Mouse (Mus musculus) cerebellum, postnatal 10 days (tissue): Measurements from ENCODE around the gene Cdca4.

Source experiments
- DNase-seq, 2 experiments: peaks; one replicate each; pipeline ENCODE4 v3.0.0; 2021; ENCODE audit warnings: mixed read lengths in 2 of 2

Cdca4 gene

DNA sequence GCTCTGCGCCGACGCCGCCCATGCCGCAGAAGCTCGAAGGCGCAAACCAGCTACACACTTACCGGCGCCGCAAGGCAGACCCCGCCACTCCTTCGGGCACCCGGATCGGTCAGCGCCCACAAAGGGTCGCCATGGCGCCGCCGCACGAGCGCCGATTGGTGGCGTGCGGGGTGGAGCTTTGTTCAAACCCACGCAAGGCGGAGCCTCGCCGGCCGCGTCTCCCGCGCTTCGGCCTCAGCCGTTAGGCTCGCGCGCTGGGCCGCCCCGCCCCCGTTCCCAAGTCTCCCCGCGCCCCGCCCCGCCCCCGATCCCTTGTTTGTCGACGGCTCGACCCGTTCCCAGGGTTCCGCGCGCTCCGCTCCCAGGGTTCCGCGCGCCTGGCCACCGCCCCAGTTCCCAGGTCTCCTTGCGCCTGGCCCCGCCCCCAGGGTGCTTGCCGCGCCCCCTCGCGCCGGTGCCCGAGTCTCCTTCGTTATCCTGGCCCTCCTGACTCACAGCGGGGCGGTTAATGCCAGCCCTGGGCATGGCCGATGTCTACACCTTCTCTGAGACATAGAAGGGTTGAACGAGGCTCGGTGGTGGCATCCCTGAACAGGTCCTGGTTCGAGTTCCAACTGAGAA is at the start of gene Cdca4:
Gene Cdca4, minus strand, starts transcription at position 180 of the 621 bp plus-strand sequence.
- DNase-seq: peak; percentile 100

DNA sequence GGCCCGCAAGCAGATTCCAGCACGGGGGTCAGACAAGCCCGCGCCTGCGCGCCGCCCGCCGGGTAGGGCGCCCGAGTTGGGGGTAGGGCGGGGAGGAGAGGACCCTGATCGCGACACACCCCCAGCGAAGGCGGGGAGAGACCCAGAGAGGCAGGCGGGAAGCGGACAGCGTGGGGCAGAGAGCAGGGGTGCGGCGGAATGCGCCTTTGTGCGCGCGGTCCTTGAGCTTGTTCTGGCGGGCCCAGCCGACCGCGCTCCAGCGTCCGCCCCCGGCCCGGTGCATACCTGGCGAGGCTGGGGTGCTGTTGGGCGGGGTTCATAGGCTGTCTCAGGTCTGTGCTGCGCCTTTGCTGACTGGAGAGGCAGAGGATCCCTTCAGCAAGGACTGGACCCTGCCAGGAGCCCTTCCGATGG is 48.4 kb upstream of the Cdca4 start:
- DNase-seq: peak in 1 of 2 experiments; percentile 27

DNA sequence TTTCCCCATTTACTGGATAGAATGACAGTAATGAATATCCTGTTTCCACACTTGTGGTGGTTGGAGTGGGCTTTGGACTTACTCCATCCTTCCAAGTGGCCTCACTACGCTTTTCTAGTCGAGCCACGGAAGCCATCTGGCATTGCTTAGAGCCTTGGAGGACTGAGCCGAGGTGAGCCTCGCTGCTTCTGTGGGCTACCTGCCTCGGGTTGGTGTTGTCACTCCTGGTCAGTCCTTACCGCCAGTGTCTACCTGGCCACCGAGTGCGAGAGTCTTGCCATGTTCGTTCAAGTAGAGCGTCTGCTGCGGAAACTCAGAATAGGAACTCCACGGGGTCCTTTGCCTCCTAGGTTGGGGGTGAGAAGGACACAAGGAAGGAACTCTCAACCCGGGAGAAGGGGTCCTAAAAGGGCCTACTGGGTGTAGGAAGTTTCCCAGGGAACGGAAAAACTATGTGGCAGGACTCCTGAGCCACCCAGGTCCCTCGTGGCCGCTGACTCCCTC is 47.9 kb upstream of the Cdca4 start:
- peak; percentile 49 to 57 for DNase-seq

DNA sequence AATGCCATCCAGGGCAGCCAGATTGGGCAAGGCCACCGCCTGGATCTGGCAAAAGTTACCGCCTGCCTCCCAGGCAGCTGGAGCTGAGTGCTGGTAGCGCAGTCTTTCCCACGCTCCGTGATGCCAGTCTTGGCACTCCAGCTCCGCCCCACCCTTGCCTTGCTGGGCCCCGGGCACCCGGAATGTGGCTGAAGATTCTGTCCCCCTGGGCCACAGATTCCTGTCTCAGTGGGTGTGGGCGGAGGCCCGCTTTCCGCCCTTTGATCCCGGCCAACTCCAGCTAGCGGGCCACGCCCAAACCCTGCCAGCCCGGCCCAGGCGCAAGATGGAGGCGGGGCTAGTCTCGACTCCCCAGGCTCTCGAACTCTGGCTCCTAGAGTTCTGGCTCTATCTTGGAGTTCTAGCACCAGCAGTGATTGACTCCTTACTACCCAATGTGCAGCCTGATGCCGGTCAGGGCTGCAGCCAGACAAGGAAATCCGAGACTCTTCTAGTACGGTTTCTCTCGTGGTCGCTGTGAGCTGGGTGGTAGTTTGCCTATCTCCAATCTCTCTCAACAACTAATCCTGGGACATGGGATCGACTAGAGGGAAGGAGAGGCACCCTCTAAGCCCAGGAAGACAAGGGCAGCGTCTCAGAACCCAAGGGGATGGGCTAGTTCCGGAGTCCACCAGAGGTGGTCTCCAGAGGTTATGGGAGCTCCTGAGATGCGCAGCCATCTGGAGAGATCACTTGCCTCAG is 47.3 kb upstream of the Cdca4 start:
- DNase-seq: peak; percentile 51 to 59

DNA sequence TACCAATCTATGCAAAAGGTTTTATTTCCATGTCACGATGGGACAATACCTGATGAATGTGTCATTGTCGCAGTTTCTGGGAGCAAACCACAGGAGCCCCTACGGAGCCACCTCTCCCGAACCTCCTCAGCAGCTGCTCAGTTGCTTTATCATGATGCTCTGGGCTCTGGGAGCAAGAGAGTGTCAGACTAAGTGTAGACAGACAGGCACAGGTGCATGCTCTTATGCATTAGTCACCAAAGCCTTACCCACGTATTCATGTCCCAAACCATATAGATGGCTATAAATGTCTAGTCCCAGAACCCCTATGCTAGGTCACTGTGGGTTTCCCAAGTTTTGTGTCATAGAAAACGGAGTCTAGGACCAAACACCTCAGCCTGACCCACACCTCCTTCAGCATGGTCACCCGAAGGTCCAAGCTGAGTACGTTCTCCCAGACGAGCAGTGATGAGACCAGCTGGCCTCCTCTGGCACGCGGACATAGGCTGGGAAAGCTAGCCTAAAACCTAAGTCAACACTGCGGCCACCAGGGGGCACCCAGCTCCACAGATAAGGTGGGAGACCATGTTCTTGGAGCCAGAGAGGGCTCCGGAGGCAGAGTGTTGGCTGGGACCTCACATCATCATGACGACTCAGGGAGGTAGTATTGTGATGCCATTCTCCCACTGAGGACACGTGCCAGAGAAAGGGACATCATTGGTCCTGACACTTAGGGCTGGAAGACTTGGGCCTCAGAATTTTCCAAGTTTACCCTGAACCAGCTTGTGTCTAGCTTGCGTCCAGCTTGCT is 46.2 kb upstream of the Cdca4 start:
- DNase-seq: peak; percentile 98 to 99

DNA sequence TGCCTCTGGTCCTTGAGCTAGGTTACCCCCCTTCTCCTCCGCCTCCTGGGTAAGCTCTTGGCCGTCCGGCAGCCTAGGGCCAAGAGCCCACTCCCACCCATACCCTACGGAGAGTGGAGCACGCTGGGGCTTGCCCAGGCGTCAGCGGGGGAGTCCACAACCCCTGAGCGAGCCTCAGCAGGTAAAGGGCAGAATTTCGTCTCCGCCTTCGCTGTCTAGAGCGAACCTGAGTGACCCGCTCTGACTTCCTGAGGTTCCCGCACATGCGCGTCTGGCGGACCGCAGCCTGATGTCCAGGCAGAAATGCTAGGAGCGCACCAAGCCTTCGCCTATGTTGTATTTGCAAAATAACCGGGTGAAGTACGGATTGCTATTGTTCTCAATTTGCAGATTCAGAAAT is 45.0 kb upstream of the Cdca4 start:
- DNase-seq: no peak

DNA sequence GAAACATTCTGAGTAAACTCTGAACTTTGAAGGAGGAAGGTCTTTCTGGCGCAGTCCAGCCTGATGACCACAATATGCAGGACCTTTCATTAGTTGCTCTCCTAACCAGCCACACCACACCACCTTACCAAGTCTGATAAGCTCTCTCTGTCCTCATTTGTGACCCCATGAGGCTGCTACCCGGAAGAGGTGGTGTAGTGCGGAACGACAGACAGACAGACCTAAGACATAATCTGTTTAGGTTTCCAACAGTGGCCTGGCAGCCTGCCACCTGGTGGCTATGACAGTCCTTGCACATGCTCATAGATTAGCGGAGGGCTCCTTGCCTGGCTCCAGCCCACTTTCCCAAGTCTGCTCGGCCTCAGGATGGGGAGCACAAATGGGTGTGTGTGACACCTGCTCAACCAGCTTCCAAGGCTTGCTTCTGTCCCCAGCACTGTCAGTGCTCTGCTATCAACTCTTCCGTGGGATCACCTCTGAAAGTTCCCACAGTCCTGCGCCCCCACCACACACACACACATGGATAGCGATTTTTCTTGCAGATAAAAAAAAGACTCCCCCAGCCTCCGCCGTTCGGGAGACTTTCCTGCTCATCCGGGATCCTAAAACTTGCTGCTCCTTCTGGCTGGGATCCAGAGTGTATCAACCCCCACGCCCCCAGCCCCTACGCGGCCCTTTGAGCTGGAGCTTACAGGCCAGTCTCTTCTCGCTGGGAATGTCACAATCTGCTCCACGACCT is 44.4 kb upstream of the Cdca4 start:
- DNase-seq: peak; percentile 86 to 89

DNA sequence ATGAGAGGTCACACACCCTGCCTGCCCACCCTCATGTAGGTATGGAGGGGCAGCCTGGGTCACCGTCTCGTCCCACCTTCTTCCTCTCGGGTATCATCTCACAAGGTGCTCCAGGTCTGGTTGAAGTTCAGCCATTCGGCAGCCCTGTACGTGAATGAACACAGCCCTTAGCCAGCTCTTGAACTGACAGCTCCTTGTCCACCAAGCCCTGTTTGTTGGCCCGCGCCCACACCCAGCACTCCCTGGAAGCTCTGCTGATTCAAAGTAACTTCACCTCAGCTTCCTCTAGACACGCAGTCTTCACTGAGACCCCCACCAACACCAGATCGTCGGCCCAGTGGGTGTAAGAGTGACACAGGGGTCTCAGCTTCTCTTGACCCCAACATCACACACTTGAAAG is 43.8 kb upstream of the Cdca4 start:
- DNase-seq: no peak

DNA sequence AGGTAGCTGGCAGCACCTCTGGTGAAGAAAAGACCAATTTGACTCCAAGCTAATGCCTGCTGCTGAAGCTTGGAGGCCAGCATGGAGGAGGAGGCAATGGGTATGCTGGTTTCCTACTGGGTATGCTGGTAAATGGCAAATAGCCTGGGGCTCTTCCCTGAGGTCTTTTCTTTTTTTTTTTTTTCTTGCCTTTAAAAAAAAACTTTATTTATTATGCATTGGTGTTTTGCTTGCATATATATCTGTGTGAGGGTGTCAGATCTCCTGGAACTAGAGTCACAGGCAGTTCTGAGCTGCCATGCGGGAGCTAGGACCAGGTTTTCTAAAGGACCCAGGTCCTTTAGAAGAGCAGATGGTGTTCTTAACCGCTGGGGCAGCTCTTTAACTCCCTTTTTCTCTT is 42.0 kb upstream of the Cdca4 start:
- DNase-seq: no peak

DNA sequence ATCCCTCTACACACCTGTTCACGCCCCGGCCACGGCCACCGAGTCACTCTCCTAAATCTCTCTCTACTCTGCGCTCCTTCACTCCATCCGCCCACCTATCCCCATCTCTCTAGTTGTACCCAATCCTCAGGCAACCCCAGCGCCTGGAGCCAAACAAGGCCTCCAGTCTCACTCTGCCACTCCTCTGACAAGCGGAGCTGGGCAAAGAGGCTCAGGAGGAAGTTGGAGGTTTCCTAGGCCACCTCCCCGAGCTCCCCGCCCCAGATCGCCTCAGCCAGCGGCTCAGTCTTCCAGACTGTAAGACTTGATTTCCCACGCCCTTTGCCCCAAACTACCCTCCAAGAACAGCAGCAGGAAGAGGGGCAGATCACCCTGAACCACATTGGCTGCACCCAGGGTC is 41.6 kb upstream of the Cdca4 start:
- no peak for DNase-seq

DNA sequence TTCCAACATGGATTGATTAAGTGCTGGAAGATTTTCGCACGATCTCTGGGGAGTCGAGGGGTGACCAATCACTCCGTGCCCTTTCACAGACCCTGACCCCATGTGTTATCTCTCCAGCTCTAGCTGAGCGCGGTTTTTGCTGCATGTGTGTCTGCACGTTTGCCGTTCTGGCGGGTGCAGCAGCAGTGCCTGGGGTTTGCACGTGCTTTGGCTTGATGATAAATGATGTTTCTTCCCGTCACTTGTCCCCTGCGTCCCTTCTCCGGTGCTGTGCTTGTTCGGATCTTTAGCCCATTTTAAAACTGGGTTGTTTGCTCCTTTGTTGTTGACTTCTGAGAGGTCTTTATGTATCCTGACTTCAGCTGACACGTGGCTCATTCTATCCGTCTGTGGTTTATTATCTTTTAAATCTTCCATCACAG is 40.6 kb upstream of the Cdca4 start:
- no peak for DNase-seq

DNA sequence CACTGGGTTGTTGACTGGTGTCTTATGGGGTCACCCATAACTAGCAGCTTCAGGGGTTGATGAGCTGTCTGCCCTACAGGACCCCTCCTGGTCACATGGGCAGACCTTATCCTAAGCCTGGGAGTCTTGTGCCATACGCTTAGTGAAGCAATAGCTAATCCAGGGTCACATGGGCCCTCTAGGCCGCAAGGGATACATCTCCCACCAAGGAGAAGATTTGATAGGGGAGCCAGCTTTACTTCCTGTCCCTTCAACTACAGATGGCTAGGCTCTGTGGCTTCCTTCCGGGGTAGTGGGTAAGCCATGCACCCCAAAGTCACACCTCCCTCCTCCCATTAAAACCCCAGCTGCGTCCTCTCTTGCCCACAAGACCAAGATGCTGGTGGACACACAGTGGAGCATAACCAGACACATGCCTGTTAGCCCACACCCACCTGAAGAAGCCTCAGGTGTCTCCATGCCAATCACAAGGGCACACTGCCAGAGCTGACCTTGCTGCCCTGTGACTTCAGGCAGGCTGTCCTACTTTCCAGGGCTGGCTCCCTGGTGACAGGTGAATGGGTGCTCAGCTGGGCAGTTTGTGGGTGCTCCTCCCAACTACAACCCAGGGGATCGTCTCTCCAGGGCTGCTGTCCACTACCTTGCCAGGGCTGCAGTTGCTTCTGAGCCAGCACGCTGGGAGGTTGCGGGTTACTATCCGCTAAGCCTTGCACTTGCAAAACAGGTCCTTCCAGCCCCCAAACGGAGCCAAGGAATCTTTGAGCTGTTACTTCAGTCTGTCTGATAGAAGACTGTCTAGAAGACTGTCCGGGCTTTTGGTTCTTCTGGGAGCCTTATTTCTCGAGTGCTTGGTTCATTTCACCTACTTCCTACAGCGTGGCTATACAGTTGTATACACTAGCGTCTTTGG is 39.2 kb upstream of the Cdca4 start, which contains the start of gene Gpr132:
Gene Gpr132, minus strand, starts transcription at position 51 of the 910 bp plus-strand sequence.
- peak in 1 of 2 experiments; percentile 42 for DNase-seq

DNA sequence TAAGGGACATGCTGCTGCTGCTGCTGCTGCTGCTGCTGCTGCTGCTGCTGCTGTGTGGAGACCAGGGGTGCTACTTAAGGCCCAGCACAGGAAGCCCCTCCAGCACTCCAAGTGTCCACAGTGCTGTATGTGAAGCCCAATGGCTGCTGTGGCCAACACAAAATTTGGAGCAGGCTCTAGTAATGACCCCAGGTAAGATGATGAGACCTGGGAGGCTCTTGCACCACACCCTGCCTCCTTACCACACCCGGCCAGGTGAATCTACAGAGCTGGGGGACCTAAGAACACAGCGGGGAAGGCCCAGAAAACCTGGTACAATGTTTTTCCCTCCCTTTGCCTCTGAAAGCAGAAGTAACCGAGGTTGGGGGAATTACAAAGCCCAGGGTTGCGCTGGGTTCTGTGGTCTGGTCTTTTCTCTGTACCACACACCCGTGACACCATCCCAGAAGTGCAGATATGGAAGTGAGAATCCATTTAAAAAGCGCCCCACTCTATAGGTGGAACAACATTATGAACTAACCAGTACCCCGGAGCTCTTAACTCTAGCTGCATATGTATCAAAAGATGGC is 38.0 kb upstream of the Cdca4 start:
- DNase-seq: no peak

DNA sequence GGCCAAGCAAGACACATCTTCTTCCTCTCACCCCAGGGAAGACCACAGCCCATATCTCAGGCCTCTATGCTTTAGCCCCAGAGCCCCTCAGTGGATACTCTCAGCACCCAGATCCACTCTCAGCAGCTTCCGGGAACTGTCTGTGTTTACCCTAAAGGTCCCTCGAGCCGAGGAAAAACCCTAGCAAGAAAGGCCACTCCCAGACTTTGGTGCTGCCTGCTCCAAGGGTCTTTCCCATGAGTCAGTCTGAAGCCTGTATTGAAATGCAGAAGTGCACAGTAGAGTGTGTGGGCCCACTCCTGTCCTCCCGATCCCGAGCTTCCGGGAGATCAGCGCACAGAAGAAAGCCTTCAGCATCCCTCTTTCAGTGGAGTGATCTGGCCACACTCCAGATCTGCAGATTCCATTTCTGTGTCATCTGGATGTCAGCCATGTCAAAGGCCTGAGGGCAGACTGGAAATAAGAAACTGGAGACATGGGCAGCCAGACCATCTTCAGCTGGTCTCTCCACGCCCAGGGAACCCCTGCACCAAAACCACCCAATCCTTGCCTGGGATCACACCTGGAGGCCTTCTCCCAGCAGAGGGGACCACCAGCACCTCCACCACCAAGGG is 37.4 kb upstream of the Cdca4 start:
- peak; percentile 60 to 69 for DNase-seq

DNA sequence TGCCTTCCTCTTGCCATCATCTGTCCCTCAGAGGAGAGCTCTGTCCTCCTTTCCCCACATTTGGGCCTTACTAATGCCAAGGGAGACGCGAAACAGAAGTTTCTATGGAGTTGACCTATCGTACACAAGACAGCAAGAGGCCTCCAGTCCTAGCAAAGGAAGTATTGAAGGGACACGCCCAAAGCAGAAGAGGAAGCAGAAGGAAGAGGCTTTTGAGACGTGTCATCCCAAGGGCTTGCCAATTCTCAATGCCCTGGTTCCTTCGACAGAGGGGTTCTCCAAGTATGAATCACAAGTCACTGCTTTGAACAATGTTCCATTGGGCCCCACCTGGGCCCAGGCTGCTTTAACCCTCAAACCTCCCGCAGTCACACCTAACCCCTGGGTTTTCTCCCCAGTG is 35.6 kb upstream of the Cdca4 start:
- DNase-seq: no peak

DNA sequence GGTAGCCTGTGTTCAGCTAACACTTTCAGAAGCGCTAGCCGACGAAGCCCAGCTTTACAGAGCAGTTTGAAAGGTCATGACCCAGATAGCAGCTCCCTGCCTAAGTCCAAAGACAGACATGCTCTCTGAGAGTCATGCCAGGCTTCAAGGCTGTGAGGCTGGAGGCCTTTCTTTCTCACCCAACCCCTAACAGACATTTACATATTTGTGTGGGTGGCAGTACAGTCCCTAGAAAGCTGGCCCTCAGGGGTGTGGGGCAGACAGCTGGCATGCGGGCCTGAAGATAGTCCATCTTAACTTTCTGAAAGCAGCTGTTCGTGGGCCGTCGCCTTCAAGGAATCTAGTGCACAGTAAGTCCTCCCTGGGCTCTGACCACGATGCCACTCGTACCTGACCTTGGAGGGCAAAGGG is 32.7 kb upstream of the Cdca4 start:
- DNase-seq: no peak

DNA sequence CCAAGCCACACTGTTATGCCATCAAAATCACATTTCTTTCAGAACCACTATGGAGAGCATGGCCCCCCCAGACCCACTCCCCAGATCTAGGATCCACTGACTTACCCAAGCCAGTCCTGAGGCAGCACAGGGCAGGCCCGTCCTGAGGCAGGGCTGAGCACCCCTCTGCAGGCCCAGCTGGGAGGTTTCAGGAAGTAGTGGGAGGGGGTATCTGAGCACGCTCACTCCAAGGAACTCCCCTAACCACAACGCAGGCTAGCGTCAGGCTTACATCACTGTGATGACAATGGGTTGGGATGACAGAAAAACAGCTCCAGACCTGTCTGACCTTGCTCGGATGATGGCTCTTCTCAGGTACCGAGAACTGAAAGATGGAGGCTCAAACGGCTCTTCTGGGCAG is 31.5 kb upstream of the Cdca4 start:
- no peak for DNase-seq

DNA sequence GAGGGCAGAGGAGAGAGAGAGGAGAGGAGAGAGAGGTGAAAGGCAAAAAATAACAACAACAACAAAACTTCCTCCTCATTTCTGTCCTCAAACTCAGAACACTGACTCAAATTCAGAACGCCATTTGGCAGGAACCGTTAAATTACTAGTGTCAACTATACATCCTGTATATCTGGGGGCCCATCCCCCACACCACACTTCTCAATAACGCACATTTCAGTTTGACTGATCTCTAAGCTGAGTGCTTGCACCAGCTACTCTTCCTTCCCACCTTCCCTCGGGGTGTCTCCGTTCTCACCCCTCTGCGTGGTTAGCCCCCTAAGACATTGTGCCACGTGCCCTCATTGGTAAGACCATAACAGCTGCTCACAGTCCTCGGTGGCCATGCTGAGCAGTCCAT is 30.7 kb upstream of the Cdca4 start:
- DNase-seq: no peak

DNA sequence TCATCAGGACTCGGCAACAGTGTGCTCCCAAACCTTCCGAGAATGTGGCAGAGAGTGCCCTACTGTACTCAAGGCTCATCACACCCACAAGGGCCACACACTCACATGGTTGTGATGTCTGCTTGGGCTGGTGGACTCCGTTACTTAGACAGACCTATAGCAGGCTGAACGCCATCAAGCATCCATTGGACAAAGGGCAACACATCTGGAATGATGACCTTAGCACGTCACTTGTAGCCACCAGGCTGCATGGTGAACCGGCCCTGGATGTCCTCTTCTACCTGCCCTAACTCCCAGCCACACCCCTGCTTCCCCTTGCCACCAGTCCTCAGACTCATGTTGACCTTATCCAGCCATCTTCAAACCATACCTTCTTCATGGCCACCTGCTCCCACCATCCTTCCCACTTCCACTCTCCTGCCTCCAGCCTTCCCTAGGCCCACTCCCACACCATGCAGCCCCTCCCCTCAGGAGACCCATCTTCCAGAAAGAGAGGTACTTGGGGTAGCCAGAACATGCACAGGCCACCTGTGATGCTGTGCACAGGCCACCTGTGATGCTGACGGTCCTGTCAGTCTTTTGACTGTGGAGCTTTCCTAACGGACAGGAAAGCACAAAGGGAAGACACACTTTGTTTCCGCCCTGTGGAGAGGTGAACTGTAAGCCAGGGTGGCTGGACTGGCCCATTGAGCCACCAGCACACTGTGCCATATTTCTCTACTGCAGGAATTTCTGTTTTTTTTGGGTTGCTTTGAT is 29.5 kb upstream of the Cdca4 start:
- no peak for DNase-seq
